Mouse (Mus musculus) lung, postnatal 0 days (tissue): Measurements from ENCODE around the gene Aqp11.

Experiments used
- CTCF ChIP-seq: IDR thresholded peaks from 2 replicates; pipeline ENCODE4 v1.5.1; 2016; ENCODE audit warnings: antibody characterized with exemption, mild to moderate bottlenecking
- EP300 ChIP-seq: IDR thresholded peaks from 2 replicates; pipeline ENCODE4 v1.6.1; 2016; ENCODE audit warnings: antibody characterized with exemption, mild to moderate bottlenecking, control low read depth

DNA sequence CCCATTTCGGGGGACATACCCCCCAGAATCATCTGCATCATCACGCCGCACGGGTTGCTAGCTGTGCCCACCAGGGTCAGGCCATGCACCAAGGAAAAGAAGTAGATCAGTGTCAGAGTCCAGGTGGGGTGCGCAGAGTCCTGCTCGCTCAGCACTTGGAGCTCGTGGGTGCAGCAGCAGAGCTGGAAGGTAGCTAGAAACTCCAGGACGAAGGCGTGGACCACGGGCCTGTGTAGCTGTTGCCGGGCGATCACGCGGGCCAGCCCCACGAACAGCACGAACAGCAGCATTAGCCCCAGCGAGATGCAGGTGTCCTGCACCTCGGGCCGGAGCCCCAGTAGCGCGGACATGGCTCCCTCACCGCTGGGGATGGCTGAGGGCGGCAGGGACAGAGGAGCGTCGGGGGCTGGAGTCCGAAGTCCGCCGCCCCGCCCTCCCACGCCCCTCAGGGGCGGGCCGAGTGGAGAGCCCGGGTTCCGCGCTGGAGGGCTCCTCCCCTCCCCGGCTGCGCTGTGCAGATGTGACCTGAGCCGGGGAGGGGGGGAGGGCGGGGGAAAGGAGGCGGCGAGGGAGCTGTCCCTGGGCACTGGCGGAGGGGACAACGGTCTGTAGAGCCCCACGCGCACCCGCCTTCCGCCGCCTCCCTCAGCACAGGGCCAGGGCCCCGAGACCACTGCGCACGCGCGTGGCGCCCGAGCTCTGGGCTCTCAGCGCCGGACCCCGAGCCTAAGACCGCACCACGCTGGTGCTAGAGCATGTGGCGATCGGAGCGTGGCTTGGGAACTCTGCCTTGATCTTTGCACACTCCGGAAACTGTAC lies at the start of gene Aqp11:
- no peak for TF ChIP-seq CTCF
- no peak for TF ChIP-seq EP300
